Mouse (Mus musculus): ENCODE measurements around the gene Slc39a10.

DNA sequence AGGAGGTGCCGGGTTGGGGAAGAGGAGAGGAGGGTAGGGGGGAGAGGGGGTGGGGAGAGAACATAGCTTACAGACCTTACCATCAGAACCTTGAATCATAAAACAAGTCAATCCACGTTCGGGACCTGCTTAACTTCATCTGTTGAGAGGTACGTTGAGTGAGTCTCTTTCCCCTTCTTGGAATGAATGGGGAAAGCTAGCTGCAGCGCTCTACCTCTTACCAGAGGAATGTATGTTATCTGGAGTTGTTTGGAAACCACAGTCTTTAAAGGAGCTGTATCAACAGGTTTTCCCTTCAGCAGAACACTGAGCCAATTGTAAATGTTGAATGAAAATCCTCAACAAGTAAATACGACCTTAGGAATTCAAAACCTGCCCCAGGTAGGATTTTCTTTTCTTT is 4.7 kb downstream of the Slc39a10 start:
- TF ChIP-seq CTCF (IDR thresholded peaks at IDR 0.05; ENCODE audit: insufficient read depth, low read depth, low read length), result no peak
- no peak for TF ChIP-seq POLR2A (IDR thresholded peaks at IDR 0.05; ENCODE audit: insufficient read depth, low read depth, low read length)

Measured in olfactory bulb, adult 2 months (tissue).